Mouse (Mus musculus): ENCODE results near the gene Vinac1. TPM values are rescaled to one million over a fixed set of nuclear protein-coding genes. Genes with fewer than 3 reads are reported as not detected.
"Not testable (repeated sequence)": the region's sequence is repeated elsewhere in the genome, so short reads cannot be mapped to it uniquely, and the experiment has no call there.

Gene Vinac1
- total RNA-seq, 1 experiment from 2014 or later = not detected

DNA sequence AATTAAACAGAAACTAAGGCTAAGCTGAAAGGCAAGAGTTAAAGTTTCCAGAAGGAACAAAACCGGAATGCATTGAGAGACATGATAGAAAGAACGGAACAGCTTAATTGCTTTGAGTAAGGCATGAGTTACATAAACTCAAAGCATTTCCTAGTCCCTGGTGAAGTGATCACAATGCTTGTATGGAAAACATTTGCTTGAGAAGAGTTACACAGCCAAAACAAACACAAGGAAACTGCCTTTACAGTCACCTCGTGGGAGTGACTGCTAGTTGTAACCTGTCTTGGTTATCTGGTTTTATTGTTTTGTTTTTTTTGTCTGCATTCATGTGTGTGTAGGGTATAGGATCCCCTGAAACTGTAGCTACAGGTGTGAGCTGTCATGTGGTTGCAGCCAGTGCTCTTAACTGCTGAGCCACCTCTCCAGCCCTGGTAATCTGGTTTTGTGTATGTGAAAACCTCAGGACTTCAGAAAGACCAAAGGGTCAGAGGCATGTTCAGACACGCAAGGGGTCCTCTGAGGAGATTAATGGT, 4.5 kb upstream of the Vinac1 start:
- no peak for ATAC-seq (replicated peaks in 1 of 2; ENCODE audit: insufficient read depth in 1 of 2, low FRiP score in 2 of 2, low TSS enrichment in 1 of 2, low read depth in 1 of 2, poor library complexity in 2 of 2, severe bottlenecking in 2 of 2)

- no peak for ATAC-seq (replicated peaks in 1 of 2; ENCODE audit: insufficient read depth in 1 of 2, low FRiP score in 2 of 2, low TSS enrichment in 1 of 2, low read depth in 1 of 2, poor library complexity in 2 of 2, severe bottlenecking in 2 of 2)
These were observed 1.2 kb downstream of the Vinac1 start for GRCm38 (mm10) chr2:129046846-129047196.

- ATAC-seq (replicated peaks in 1 of 2; ENCODE audit: insufficient read depth in 1 of 2, low FRiP score in 2 of 2, low TSS enrichment in 1 of 2, low read depth in 1 of 2, poor library complexity in 2 of 2, severe bottlenecking in 2 of 2) = no peak
These were observed 1.7 kb downstream of the Vinac1 start for GRCm38 (mm10) chr2:129046172-129046845.

DNA sequence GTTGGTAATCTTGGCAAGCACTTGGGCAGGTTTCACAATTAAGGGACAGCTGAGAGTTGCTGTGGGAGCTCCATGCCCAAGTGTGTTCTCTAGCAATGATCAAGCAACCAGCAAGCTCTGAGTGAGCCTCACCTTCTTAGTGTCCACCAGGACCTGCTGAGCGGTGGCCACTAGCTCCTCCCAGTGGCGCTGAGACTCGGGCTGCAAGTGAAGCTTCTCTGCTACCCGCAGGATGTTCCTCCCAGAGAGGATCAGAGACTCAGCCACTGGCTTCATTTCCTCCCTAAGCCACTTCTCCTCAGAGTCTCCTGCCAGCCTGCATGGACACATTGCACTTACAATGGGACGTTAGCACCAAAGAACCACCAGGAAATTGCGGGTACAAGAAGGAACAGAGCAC, 7.4 kb downstream of the Vinac1 start:
- ATAC-seq (replicated peaks in 1 of 2; ENCODE audit: insufficient read depth in 1 of 2, low FRiP score in 2 of 2, low TSS enrichment in 1 of 2, low read depth in 1 of 2, poor library complexity in 2 of 2, severe bottlenecking in 2 of 2) = peak; percentile 34 to 44; a peak in 3 of 4 replicates

DNA sequence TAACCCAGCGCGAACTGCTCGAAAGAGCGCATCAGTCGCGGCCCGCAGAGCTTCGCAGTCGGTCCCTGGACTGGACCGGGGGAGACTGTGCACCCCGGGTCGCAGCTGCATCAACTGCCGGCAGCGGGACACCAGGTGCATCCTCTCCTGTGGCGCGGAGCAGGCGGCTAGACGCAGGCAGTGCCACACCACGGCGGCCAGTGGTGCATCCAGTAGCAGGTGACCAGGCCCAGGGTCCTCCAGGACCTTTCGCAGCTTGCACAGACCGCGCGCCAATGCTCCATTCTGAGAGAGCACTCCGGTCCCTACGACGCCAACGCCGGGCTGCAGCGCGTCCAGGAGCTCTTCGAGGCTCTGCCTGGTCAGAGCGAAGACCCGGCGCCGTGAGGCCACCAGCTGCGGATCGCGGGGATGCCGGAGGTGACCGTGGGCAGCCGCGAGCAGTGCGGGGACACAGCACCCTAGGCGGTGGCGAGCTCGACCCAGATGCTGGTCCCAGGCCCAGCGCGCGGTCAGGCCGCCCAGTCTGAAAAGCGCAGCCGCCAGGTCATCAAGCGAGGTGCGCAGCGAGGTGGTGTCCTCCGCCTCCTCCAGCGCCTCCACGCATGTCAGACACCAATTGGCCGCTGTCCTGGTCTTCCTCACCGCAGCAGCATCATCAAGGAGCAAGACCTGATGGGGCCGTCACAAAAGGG, 8.9 kb downstream of the Vinac1 start:
- peak in 1 of 2 experiments; percentile 33; a peak in 1 of 4 replicates for ATAC-seq (replicated peaks in 1 of 2; ENCODE audit: insufficient read depth in 1 of 2, low FRiP score in 2 of 2, low TSS enrichment in 1 of 2, low read depth in 1 of 2, poor library complexity in 2 of 2, severe bottlenecking in 2 of 2)

- no peak for ATAC-seq (replicated peaks in 1 of 2; ENCODE audit: insufficient read depth in 1 of 2, low FRiP score in 2 of 2, low TSS enrichment in 1 of 2, low read depth in 1 of 2, poor library complexity in 2 of 2, severe bottlenecking in 2 of 2)
These were observed 9.5 kb downstream of the Vinac1 start for GRCm38 (mm10) chr2:129038426-129038936.

GRCm38 (mm10) chr2:129035381-129035780, 12.6 kb downstream of the Vinac1 start:
- ATAC-seq (replicated peaks in 1 of 2; ENCODE audit: insufficient read depth in 1 of 2, low FRiP score in 2 of 2, low TSS enrichment in 1 of 2, low read depth in 1 of 2, poor library complexity in 2 of 2, severe bottlenecking in 2 of 2) = no peak

GRCm38 (mm10) chr2:129024820-129025219, 23.2 kb downstream of the Vinac1 start:
- ATAC-seq (replicated peaks in 1 of 2; ENCODE audit: insufficient read depth in 1 of 2, low FRiP score in 2 of 2, low TSS enrichment in 1 of 2, low read depth in 1 of 2, poor library complexity in 2 of 2, severe bottlenecking in 2 of 2) = no peak

- ATAC-seq (replicated peaks in 1 of 2; ENCODE audit: insufficient read depth in 1 of 2, low FRiP score in 2 of 2, low TSS enrichment in 1 of 2, low read depth in 1 of 2, poor library complexity in 2 of 2, severe bottlenecking in 2 of 2) = no peak
These were observed 27.9 kb downstream of the Vinac1 start for GRCm38 (mm10) chr2:129020106-129020505.

GRCm38 (mm10) chr2:129008867-129009266, 39.1 kb downstream of the Vinac1 start:
- not testable (repeated sequence) for ATAC-seq (replicated peaks in 1 of 2; ENCODE audit: insufficient read depth in 1 of 2, low FRiP score in 2 of 2, low TSS enrichment in 1 of 2, low read depth in 1 of 2, poor library complexity in 2 of 2, severe bottlenecking in 2 of 2)

DNA sequence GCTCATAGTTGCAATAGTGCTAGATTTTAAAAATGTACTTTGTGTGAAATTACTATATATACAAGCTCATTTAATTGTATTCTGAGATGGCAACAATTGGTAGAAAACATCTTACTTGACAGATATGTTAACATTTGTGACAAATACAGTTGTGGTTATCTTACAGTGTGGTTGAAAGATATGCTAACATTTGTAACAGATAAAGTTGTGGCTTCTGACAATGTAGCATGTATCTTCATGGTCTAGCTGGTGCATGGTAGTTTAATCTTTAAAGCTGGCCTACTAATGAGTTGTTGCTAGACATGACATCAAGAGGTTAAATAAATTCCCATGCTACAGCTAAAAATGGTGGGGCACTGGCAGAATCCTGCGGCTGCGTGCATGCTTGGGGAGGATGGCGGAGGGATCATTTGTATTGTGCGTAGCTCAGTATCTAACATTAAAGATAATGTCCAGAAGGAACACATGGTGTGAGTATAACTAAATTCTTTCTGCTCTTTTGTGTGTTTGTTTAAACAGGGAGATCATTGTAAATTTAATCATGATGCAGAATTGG, 41.7 kb downstream of the Vinac1 start:
- no peak for ATAC-seq (replicated peaks in 1 of 2; ENCODE audit: insufficient read depth in 1 of 2, low FRiP score in 2 of 2, low TSS enrichment in 1 of 2, low read depth in 1 of 2, poor library complexity in 2 of 2, severe bottlenecking in 2 of 2)

- no peak for ATAC-seq (replicated peaks in 1 of 2; ENCODE audit: insufficient read depth in 1 of 2, low FRiP score in 2 of 2, low TSS enrichment in 1 of 2, low read depth in 1 of 2, poor library complexity in 2 of 2, severe bottlenecking in 2 of 2)
These were observed 43.1 kb downstream of the Vinac1 start for GRCm38 (mm10) chr2:129004872-129005271.

- ATAC-seq (replicated peaks in 1 of 2; ENCODE audit: insufficient read depth in 1 of 2, low FRiP score in 2 of 2, low TSS enrichment in 1 of 2, low read depth in 1 of 2, poor library complexity in 2 of 2, severe bottlenecking in 2 of 2) = no peak
These were observed 63.2 kb downstream of the Vinac1 start for GRCm38 (mm10) chr2:128984746-128985145.

DNA sequence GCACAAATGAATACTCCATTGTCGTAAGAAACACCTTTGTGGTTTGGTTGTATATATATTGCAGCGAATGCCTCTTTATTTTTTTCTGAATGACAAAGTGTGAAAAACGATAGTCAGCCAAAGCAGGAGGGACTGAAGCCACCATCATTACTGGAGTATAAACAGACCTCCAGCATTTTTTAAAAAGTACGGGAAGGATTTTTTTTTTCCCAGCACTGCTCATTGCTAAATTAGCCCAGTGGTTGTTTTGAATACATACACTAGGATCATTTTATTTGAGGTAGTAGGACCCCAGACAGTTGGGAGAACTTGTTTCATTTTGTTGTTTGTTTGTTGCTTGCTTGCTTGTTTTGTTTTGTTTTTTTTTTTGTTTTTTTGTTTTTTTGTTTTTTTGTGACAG, 72.4 kb downstream of the Vinac1 start:
- ATAC-seq (replicated peaks in 1 of 2; ENCODE audit: insufficient read depth in 1 of 2, low FRiP score in 2 of 2, low TSS enrichment in 1 of 2, low read depth in 1 of 2, poor library complexity in 2 of 2, severe bottlenecking in 2 of 2) = no peak

Other genes with a start within 250 kb of the Vinac1 start
- gene Tmem87b, start 230.1 kb downstream of the Vinac1 start, total RNA-seq (2017) = 28.2 and 30.4 TPM in 2 replicates
- not detected in 2 replicates for gene Fbln7, start 185.2 kb downstream of the Vinac1 start, total RNA-seq (2017)
- gene Zc3h8, start 104.1 kb downstream of the Vinac1 start, total RNA-seq (2017) = 12.2 and 15.1 TPM in 2 replicates
- gene Zc3h6, start 80.8 kb downstream of the Vinac1 start, total RNA-seq (2017) = 6.8 and 13.8 TPM in 2 replicates
- 5.8 and 7.6 TPM in 2 replicates for gene Gm10762, start 80.4 kb downstream of the Vinac1 start, total RNA-seq (2017)
- gene Ttl, start 17.8 kb upstream of the Vinac1 start, total RNA-seq (2017) = 5.9 and 11.6 TPM in 2 replicates
- 39.7 and 42.2 TPM in 2 replicates for gene Polr1b, start 52.8 kb upstream of the Vinac1 start, total RNA-seq (2017)
- 15.5 and 24.6 TPM in 2 replicates for gene Chchd5, start 81.5 kb upstream of the Vinac1 start, total RNA-seq (2017)
- gene Slc20a1, start 150.6 kb upstream of the Vinac1 start, total RNA-seq (2017) = 109 and 119 TPM in 2 replicates
- gene Ckap2l, start 249.0 kb upstream of the Vinac1 start, total RNA-seq (2017) = 39.3 and 48.3 TPM in 2 replicates

All from hematopoietic stem cell, adult 5-6 weeks (primary cell).